9 mouse cellular contexts compared by ENCODE assay signal in the genomic region with DNA sequence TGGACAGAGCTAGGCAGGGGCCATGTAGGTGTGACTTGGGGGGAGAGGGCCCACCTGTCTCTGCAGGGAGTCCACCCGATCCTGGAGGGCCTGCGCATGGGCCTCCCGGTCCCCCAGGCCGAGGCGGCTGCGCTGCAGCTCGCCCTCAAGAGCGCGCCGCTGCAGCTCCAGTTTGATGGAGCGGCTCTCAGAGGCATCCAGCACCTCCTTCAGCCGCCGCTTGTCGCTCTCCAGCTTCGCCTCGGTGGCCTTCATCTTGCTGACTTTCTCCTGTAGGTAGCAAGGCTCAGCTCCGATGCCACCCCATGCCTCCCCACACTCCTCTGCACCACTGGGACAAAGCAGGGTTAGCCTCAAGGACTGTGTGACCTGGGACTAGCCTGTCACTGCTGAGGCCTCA. TPM values are rescaled to one million over a fixed set of nuclear protein-coding genes. Genes with fewer than 3 reads are reported as not detected.
A peak's percentile ranks its signal among the peaks of the same experiment; 100 is the strongest.
DNase-seq lines count a peak whose midpoint lies in the region; ATAC-seq lines count a peak whose summit lies in the region.
"Had no signal": no experiment of that assay in that cellular context is flagged by ENCODE, and none has a peak within 500 bp of the region (broad histone marks: within the 10 kb centered on the region; RNA-seq: fewer than 3 reads in every experiment).

No protein-coding gene starts in this region.

- 73% methylated on average over 17 of the region's 17 CpGs for WGBS in heart, embryonic 15.5 days
- WGBS in embryonic facial prominence, embryonic 13.5 days = 71% methylated on average over 17 of the region's 17 CpGs
- WGBS in hindbrain, embryonic 14.5 days = 82% methylated on average over 17 of the region's 17 CpGs
- 82% methylated on average over 17 of the region's 17 CpGs for WGBS in midbrain, embryonic 15.5 days

- H3K27me3 ChIP-seq in heart, embryonic 15.5 days = no peaks in the 10 kb centered on the region
- H3K27me3 ChIP-seq in embryonic facial prominence, embryonic 13.5 days = no peaks in the 10 kb centered on the region
- H3K27me3 ChIP-seq in hindbrain, embryonic 14.5 days (ENCODE audit: control insufficient read depth, insufficient read depth, low read length) = no peaks in the 10 kb centered on the region
- H3K27me3 ChIP-seq in midbrain, embryonic 15.5 days (replicated peaks) = no peaks in the 10 kb centered on the region

- DNase-seq in heart, adult 11 months = no peak
- no peak for DNase-seq in hindbrain, embryonic 14.5 days (ENCODE audit: low spot score)
- no peak for DNase-seq in embryo, embryonic 10.5 days (ENCODE audit: low spot score)
- no peak for DNase-seq in embryo, embryonic 11 days

- peak overlapping the region; percentile 95 for H3K27ac ChIP-seq in heart, embryonic 15.5 days
- peak overlapping the region; percentile 97 for H3K27ac ChIP-seq in embryonic facial prominence, embryonic 13.5 days
- peak overlapping the region; percentile 73 for H3K27ac ChIP-seq in hindbrain, embryonic 14.5 days
- H3K27ac ChIP-seq in midbrain, embryonic 15.5 days = peak overlapping the region; percentile 86

- H3K9me3 ChIP-seq in heart, embryonic 15.5 days (replicated peaks) = no peaks in the 10 kb centered on the region
- no peaks in the 10 kb centered on the region for H3K9me3 ChIP-seq in embryonic facial prominence, embryonic 13.5 days
- no peaks in the 10 kb centered on the region for H3K9me3 ChIP-seq in hindbrain, embryonic 14.5 days (ENCODE audit: control insufficient read depth, low read length)
- H3K9me3 ChIP-seq in midbrain, embryonic 15.5 days = no peaks in the 10 kb centered on the region

- peak overlapping the region; percentile 47 for H3K4me2 ChIP-seq in heart, embryonic 15.5 days
- H3K4me2 ChIP-seq in embryonic facial prominence, embryonic 13.5 days = peak overlapping the region; percentile 37; the same call in 1 of the 2 replicates
- no peak overlapping the region for H3K4me2 ChIP-seq in hindbrain, embryonic 14.5 days (replicated peaks)
- H3K4me2 ChIP-seq in midbrain, embryonic 15.5 days = no peak overlapping the region

- H3K4me1 ChIP-seq in heart, embryonic 15.5 days (replicated peaks) = peaks cover 70% of the 10 kb centered on the region
- peaks cover 68% of the 10 kb centered on the region for H3K4me1 ChIP-seq in embryonic facial prominence, embryonic 13.5 days
- peaks cover 26% of the 10 kb centered on the region for H3K4me1 ChIP-seq in hindbrain, embryonic 14.5 days (replicated peaks; ENCODE audit: control insufficient read depth, insufficient read depth, low read length)
- peaks cover 30% of the 10 kb centered on the region for H3K4me1 ChIP-seq in midbrain, embryonic 15.5 days

- H3K9ac ChIP-seq in heart, embryonic 15.5 days = no peak overlapping the region
- peak overlapping the region; percentile 67 for H3K9ac ChIP-seq in embryonic facial prominence, embryonic 13.5 days
- H3K9ac ChIP-seq in hindbrain, embryonic 14.5 days = no peak overlapping the region
- H3K9ac ChIP-seq in midbrain, embryonic 15.5 days = no peak overlapping the region

- no peak overlapping the region for H3K4me3 ChIP-seq in heart, embryonic 15.5 days
- H3K4me3 ChIP-seq in embryonic facial prominence, embryonic 13.5 days = no peak overlapping the region
- no peak overlapping the region for H3K4me3 ChIP-seq in hindbrain, embryonic 14.5 days (replicated peaks; ENCODE audit: low read length)
- no peak overlapping the region for H3K4me3 ChIP-seq in midbrain, embryonic 15.5 days

- H3K36me3 ChIP-seq in heart, embryonic 15.5 days = peaks cover 10% of the 10 kb centered on the region; the same call in 1 of the 2 replicates
- peaks cover 54% of the 10 kb centered on the region for H3K36me3 ChIP-seq in embryonic facial prominence, embryonic 13.5 days
- H3K36me3 ChIP-seq in hindbrain, embryonic 14.5 days (replicated peaks; ENCODE audit: control insufficient read depth, insufficient read depth) = peaks cover 39% of the 10 kb centered on the region
- H3K36me3 ChIP-seq in midbrain, embryonic 15.5 days (replicated peaks) = peaks cover 19% of the 10 kb centered on the region; the same call in 1 of the 2 replicates

- no peak for ATAC-seq in heart, embryonic 15.5 days (replicated peaks; ENCODE audit: insufficient number of reproducible peaks, insufficient read depth, low FRiP score, low read depth)
- ATAC-seq in embryonic facial prominence, embryonic 13.5 days (ENCODE audit: insufficient number of reproducible peaks, insufficient read depth, low FRiP score, low TSS enrichment, low read depth) = no peak
- no peak for ATAC-seq in hindbrain, embryonic 14.5 days (ENCODE audit: low FRiP score)
- no peak for ATAC-seq in midbrain, embryonic 15.5 days (replicated peaks)
- no peak for ATAC-seq in granulocyte monocyte progenitor cell, adult 5-6 weeks (replicated peaks; ENCODE audit: poor library complexity, severe bottlenecking)
- ATAC-seq: CD4-positive, CD25-positive, alpha-beta regulatory T cell, adult 4 months had no signal

RNA-seq across cellular contexts. Expression of a gene that starts 10.0 kb away (rescaled TPM):
- 237 and 341 TPM in 2 replicates for polyA plus RNA-seq in heart, embryonic 15.5 days (2015; fragmentation: Nextera tagmentation; extraction: Ambion mirVana)
- 771 and 792 TPM in 2 replicates for polyA plus RNA-seq in embryonic facial prominence, embryonic 13.5 days (2015; fragmentation: Nextera tagmentation; extraction: Ambion mirVana)
- 164 and 190 TPM in 2 replicates for polyA plus RNA-seq in hindbrain, embryonic 14.5 days (2014; fragmentation: Nextera tagmentation; extraction: Ambion mirVana)
- polyA plus RNA-seq in midbrain, embryonic 15.5 days (2015; fragmentation: Nextera tagmentation; extraction: Ambion mirVana) = 153 and 181 TPM in 2 replicates
- not detected in 2 replicates for total RNA-seq in granulocyte monocyte progenitor cell, adult 5-6 weeks (2014; fragmentation: Nextera tagmentation)
- not detected in 2 replicates for total RNA-seq in granulocyte monocyte progenitor cell, adult 5-6 weeks (2017)
- polyA plus RNA-seq: CD4-positive, CD25-positive, alpha-beta regulatory T cell, adult 4 months had no signal

RNA-seq across cellular contexts. Expression of a gene that starts 33.5 kb away (rescaled TPM):
- 23.4 and 38.8 TPM in 2 replicates for polyA plus RNA-seq in heart, embryonic 15.5 days (2015; fragmentation: Nextera tagmentation; extraction: Ambion mirVana)
- 38.9 and 40.2 TPM in 2 replicates for polyA plus RNA-seq in embryonic facial prominence, embryonic 13.5 days (2015; fragmentation: Nextera tagmentation; extraction: Ambion mirVana)
- polyA plus RNA-seq in hindbrain, embryonic 14.5 days (2014; fragmentation: Nextera tagmentation; extraction: Ambion mirVana) = 176 and 178 TPM in 2 replicates
- 189 and 193 TPM in 2 replicates for polyA plus RNA-seq in midbrain, embryonic 15.5 days (2015; fragmentation: Nextera tagmentation; extraction: Ambion mirVana)
- 30.0 and 30.5 TPM in 2 replicates for total RNA-seq in granulocyte monocyte progenitor cell, adult 5-6 weeks (2014; fragmentation: Nextera tagmentation)
- total RNA-seq in granulocyte monocyte progenitor cell, adult 5-6 weeks (2017) = 14.5 and 23.6 TPM in 2 replicates

RNA-seq across cellular contexts. Expression of a gene that starts 40.1 kb away (rescaled TPM):
- polyA plus RNA-seq in heart, embryonic 15.5 days (2015; fragmentation: Nextera tagmentation; extraction: Ambion mirVana) = 3.4 and 4.7 TPM in 2 replicates
- polyA plus RNA-seq in embryonic facial prominence, embryonic 13.5 days (2015; fragmentation: Nextera tagmentation; extraction: Ambion mirVana) = 6.1 and 7.8 TPM in 2 replicates
- polyA plus RNA-seq in hindbrain, embryonic 14.5 days (2014; fragmentation: Nextera tagmentation; extraction: Ambion mirVana) = 5.0 and 5.4 TPM in 2 replicates
- polyA plus RNA-seq in midbrain, embryonic 15.5 days (2015; fragmentation: Nextera tagmentation; extraction: Ambion mirVana) = 7.0 and 8.9 TPM in 2 replicates
- total RNA-seq in granulocyte monocyte progenitor cell, adult 5-6 weeks (2014; fragmentation: Nextera tagmentation) = 6.4 and 8.0 TPM in 2 replicates
- total RNA-seq in granulocyte monocyte progenitor cell, adult 5-6 weeks (2017) = 6.5 and 7.0 TPM in 2 replicates

RNA-seq across cellular contexts. Expression of a gene that starts 57.9 kb away (rescaled TPM):
- polyA plus RNA-seq in heart, embryonic 15.5 days (2015; fragmentation: Nextera tagmentation; extraction: Ambion mirVana) = 38.6 and 52.4 TPM in 2 replicates
- 76.7 and 83.5 TPM in 2 replicates for polyA plus RNA-seq in embryonic facial prominence, embryonic 13.5 days (2015; fragmentation: Nextera tagmentation; extraction: Ambion mirVana)
- polyA plus RNA-seq in hindbrain, embryonic 14.5 days (2014; fragmentation: Nextera tagmentation; extraction: Ambion mirVana) = 44.2 and 46.9 TPM in 2 replicates
- polyA plus RNA-seq in midbrain, embryonic 15.5 days (2015; fragmentation: Nextera tagmentation; extraction: Ambion mirVana) = 55.9 and 56.0 TPM in 2 replicates
- 30.6 and 52.4 TPM in 2 replicates for total RNA-seq in granulocyte monocyte progenitor cell, adult 5-6 weeks (2014; fragmentation: Nextera tagmentation)
- 45.5 and 54.2 TPM in 2 replicates for total RNA-seq in granulocyte monocyte progenitor cell, adult 5-6 weeks (2017)

RNA-seq across cellular contexts. Expression of a gene that starts 59.2 kb away (rescaled TPM):
- 812 and 965 TPM in 2 replicates for polyA plus RNA-seq in heart, embryonic 15.5 days (2015; fragmentation: Nextera tagmentation; extraction: Ambion mirVana)
- 393 and 412 TPM in 2 replicates for polyA plus RNA-seq in embryonic facial prominence, embryonic 13.5 days (2015; fragmentation: Nextera tagmentation; extraction: Ambion mirVana)
- 482 and 502 TPM in 2 replicates for polyA plus RNA-seq in hindbrain, embryonic 14.5 days (2014; fragmentation: Nextera tagmentation; extraction: Ambion mirVana)
- polyA plus RNA-seq in midbrain, embryonic 15.5 days (2015; fragmentation: Nextera tagmentation; extraction: Ambion mirVana) = 442 and 447 TPM in 2 replicates
- 143 and 167 TPM in 2 replicates for total RNA-seq in granulocyte monocyte progenitor cell, adult 5-6 weeks (2014; fragmentation: Nextera tagmentation)
- total RNA-seq in granulocyte monocyte progenitor cell, adult 5-6 weeks (2017) = 116 and 142 TPM in 2 replicates

Comparison
In these comparisons a context has a peak if more than half of its experiments do, and no peak if none do; other contexts are left out.
1. H3K4me2 ChIP-seq: peak in heart, embryonic 15.5 days (single experiment) and embryonic facial prominence, embryonic 13.5 days (single experiment); none in hindbrain, embryonic 14.5 days (single experiment) and midbrain, embryonic 15.5 days (single experiment).
2. Peak in every context shown above with its lines, with median percentiles within 50 percentile points of each other: H3K27ac ChIP-seq.